Mouse (Mus musculus): ENCODE data around the gene Armc12.
"Not testable (repeated sequence)": the region's sequence is repeated elsewhere in the genome, so short reads cannot be mapped to it uniquely, and the experiment has no call there.

Gene Armc12

DNA sequence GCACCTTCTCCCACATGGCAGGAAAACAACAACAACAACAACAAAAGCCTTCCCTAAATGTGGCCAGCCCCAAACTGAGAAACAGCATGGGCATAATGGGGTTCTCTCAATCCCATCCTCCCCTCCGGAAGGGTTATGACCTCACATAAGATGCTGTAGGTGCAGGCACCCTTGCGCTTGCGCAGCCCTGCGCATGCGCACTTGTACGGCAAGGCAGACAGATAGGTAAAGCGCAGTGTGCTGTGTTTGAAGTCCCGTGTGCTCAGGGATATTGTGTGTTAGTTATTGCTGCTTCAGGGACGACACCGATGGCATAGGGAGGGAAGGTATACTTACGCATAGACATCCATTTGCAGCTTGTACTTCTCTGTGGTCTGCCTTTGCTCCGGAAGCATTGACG is 2.7 kb downstream of the Armc12 start:
- DNase-seq: no peak

DNA sequence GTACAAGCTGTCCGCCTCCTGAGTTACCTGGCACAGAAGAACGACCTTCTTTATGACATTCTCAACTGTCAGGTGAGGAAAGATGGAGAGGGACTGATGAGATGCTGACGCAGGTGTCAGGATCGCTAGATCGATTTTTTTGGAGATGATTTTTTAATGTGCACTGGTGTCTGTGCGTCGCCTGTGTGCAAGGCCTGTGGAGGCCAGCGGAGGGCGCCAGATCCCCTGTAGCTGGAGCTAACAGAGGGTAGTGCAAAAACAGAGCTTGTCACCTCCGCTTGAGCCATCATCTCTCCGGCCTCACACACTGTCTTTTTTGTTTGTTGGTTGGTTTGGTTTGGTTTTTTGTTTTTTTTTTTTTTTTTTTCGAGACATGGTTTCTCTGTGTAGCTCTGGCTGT is 7.3 kb downstream of the Armc12 start:
- no peak for DNase-seq

DNA sequence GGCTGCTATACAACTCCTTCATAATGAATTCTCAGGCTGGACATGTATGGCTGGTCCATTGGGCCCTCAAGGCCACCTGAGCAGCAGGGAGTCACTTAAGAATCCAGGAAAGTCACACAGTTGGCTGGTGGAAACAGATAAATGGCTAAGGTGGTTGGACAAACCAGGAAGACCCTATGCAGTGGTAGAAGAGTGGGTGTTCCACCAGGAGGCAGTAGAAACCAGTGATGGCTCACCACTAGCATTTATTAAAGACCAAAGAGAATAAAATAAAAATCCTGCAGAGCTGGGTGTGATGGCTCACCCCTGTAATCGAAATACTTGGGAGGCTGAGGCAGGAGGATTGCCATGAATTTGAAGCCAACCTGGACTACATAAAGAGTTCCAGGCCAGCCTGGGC is 16.3 kb downstream of the Armc12 start:
- DNase-seq: no peak

DNA sequence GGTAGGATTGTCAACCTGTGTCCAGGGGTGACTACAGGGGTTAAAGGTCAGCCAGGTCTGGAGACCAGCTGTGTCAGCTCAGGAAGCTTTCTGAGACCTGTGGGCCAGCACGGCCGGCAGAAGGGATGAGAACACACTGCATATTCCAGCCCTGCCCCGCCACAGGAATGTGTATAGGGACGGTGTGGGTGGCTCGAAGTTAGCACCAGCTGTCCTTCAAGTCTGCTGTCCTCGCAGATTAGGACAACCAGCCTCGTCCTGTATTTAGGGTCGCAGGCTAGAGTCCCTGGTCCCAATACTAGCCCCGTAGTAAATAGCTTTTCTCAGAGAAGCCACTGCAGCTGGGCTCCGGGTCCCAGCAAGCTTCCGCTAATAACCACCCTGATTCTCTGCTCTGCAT is 17.9 kb downstream of the Armc12 start:
- no peak for DNase-seq

DNA sequence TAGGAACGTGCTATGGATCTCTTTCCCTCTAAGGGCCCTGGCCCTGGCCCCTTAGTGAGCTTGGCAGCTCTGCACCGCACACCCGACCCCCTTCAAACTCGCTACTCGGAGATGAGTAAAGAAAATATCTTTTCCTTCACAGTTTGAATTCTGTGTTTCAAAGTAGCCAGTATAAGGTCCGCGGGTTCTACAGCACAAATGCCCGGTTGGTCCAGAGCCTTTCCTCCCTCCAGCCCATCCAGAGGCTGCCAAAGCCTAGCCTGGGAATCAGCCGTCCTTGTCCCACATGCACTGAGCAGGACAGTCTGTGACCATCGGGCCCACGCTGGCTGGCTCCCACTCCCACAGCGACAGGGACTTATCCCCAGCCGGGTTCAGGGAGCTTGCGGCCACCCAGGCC is 18.5 kb downstream of the Armc12 start, which contains the start of gene Clpsl2:
Gene Clpsl2 (plus strand): TSS at position 301 of the 400 bp plus-strand sequence.
- DNase-seq: no peak

DNA sequence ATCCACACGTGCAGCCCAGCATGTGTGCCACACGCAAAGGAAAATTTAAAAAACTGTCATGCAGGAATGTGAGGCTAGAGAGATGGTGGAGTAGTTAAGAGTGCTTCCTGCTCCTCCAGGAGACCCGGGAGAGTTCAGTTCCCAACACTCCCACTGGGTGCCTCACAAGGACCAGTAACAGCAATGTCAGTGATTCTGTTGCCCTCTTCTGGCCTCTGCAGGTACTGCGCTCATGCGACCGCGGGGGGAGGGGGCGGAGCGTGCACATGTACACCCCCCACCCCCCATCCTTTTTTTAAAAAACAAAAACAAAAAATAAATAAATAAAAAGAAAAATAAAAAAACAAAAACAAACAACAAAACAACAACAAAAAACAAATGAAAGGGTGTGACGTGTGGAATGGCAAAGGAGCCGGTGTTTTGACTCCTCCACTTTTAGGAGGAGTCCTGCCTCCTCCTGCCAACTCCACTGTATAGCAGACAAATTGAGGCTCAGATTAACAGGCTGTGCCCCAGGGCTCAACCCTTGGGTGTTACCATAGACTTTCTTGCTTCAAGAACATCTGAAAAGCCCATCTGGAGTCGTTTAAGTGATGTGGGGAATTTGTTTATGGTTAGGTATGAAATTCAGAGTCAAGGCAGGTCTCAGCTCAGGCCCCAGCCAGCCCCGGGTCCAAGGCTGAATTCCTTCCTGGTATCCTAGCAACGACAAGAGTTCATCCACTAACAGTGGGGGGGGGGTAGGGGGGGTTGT is 22.6 kb downstream of the Armc12 start:
- DNase-seq: peak; percentile 73

DNA sequence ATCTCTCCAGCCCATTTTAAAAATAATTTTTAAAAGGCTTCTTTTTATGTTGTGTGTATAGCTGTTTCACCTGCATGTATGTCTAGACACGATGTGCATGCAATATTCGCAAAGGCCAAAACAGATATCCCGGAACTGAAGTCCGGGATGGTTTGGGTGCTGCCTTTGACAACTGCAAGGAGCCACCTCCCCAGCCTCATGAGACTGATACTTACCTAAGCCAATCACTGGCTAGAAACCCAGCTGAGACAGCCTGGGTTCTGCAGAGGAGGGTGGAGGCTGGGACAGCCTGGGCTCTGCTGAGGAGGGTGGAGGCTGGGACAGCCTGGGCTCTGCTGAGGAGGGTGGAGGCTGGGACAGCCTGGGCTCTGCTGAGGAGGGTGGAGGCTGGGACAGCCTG is 23.4 kb downstream of the Armc12 start:
- not testable (repeated sequence) for DNase-seq

DNA sequence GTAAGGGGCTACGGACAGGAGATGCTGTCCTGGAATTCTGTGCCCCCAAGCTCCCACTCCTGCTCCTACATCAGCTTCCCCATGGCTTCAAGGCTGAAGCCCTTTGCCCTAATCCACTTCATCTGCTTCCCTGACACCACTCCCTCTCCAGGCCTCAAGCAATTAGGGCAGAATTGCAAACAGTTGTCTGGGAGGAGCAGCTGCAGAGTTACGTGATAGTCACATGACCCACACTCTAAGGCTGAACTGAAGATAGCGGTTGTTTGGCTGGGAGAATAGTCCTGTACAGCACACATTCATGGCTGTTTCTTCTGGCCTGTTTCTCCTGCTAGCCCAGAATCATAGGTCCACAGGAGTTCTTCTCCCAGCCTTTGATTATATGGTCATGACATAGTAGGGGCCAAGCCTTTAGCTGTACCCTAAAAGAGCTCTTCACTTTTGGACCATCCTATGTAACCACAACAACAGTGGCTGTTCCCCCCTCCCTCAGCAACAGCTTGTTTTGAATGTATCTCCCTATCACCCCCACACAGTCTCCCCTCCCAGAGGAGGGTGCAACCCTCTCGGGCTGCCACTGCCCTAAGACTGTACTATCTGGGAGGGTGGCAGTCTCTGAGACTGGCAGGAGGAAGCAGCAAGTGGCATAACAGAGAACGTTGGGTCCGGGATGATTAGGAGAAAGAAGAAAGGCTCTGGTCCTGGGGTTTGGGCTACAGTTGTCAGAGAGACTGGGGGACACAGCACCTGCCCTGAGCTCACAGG is 26.2 kb downstream of the Armc12 start:
- no peak for DNase-seq

DNA sequence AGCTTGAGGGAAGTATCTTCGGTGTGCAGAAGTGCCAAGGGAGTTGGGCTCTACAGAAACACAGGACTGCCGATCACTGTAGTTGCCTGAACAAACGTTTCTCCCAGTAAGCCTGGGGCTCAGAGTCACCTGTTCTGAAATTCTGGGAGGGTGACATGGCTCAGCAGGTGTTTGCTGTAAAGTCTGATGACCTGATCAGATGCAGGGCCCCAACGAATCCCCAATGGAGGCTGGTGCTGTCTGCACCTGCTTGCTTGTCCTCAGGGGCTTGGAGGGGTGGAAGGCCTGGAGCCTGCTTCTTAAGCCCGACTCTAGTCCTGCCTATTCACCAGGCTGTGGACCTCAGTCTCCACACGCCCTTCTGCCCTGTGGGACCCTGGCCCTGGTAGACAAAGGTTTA is 27.2 kb downstream of the Armc12 start:
- DNase-seq: no peak

DNA sequence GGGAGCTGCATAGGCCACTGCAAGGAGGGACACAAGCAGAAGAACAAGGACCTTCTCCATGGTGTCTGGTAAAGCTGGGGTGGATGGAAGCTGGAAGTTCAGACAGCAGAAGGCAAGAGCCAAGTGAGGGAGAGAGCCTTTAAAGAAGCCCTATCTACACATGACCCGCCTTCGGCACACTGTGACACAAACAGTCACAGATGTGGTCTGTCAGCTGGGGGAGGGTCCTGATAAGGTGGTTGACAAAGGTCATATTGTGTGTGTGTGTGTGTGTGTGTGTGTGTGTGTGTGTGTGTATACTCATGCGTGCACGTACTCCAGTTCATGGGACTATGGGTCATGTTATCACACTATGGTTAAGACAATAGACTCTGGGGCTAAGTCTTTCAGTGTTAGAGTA is 30.0 kb downstream of the Armc12 start, which contains the start of gene Clps:
Gene Clps (minus strand): TSS at position 169 of the 400 bp plus-strand sequence.
- DNase-seq: no peak

DNA sequence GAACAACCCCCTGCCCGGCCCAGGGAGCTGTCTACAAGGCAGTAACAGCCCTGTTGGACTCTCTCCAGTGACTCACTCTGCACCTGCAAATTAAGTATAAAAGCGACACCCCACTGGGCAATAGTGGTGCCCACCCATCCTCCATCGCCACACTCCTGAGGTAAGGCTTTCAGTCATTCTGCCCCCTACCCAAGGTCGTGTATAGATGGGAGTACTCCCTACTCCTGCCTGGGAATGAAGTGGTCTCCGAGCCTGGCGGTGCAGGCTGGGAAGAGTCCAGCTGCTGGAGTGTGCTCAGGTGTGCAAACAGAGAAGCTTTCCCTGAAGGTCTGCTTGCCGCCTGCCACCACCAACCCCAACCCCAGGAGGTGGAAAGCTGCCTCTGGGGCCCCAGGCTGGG is 31.0 kb downstream of the Armc12 start:
- no peak for DNase-seq

DNA sequence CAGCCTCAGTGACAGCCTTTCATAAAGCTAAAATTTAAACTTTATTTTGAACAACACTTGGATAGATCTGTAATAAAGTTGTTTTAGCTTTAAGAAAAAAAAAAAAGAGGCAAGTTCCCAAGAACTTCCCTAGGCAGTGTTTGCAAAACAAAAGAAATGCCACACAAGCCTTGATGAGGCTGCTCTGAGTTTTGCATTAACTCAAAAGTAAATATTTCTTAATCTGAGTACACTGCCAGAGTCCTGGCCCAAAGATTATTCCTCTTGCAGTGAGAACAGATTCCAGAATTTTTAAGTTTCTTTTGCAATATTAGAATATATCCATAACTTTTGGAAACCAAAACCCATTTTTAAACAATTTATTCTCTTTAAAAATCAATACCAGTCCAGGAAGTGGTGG is 34.6 kb downstream of the Armc12 start:
- no peak for DNase-seq

DNA sequence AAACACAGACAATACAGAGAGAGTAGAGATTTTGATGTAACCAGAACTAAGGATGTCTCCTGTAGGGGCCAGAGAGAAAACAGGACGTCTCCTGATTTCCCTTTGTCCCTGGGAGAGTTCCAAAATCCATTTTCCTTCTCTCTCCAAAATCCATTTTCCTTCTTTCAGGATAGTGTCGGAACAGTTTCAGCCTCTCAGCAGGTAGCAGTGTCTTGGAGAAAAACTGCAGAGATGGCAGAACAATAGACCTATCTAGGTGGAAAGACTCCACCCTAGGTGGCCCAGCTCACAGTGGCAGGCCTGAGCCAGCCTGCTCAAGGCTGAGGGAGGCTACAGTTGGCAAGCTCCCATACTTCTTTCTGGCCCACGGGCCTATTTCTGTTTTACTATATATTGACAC is 36.9 kb downstream of the Armc12 start:
- DNase-seq: no peak

DNA sequence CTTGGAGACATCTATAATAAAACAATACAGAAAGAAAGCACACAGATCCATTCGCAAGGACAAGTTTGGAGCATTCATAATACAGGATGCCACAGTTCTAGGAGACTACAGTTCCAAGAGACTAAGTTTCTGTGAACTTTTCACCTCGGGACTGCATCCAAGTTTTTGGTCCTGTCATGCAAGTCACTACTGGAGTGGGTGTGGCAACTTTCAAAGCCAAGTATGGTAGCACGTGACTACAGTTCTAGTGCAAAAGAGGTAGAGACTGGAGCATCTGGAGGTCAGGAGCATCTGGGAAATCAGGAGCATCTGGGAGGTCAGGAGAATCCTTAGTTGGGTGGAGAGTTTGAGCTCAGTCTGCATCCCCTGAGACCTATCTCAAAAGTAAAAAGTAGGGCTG is 41.3 kb downstream of the Armc12 start:
- DNase-seq: no peak

DNA sequence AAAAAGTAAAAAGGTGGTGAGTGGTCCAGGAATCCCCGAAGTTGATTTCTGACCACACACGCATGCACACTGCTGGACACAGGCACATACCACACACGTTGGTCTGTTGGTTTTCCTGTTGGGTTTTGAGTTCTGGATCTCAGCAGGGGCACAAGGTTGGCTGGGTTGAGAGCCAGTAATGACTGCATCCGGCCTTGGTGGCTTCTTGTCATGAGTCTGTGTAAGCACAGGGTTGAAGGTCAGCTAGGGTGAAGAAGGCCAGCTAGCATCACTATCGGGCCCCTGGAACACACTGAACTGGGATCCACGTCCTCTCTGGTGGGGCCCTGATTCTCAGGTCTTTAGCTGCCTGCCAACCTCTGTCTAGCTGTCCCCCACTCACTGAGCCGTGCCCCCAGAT is 41.9 kb downstream of the Armc12 start:
- DNase-seq: no peak

DNA sequence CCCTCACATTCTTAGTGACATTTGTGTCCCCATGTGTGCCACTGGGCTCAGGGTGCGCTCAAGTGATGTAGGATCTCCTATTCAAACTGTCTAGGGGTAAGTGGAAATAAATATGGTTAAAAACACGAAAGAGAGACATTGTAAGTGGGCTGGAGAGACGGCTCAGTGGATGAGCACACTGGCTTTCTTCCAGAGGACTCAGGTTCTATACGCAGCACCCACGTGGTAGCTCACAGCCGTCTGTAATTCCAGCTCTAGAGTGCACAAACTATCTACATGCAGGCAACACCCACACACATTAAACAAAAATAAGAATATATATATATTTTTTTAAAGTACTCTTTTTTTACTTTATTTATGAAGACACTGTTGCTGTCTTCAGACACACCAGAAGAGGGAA is 42.3 kb downstream of the Armc12 start:
- no peak for DNase-seq

DNA sequence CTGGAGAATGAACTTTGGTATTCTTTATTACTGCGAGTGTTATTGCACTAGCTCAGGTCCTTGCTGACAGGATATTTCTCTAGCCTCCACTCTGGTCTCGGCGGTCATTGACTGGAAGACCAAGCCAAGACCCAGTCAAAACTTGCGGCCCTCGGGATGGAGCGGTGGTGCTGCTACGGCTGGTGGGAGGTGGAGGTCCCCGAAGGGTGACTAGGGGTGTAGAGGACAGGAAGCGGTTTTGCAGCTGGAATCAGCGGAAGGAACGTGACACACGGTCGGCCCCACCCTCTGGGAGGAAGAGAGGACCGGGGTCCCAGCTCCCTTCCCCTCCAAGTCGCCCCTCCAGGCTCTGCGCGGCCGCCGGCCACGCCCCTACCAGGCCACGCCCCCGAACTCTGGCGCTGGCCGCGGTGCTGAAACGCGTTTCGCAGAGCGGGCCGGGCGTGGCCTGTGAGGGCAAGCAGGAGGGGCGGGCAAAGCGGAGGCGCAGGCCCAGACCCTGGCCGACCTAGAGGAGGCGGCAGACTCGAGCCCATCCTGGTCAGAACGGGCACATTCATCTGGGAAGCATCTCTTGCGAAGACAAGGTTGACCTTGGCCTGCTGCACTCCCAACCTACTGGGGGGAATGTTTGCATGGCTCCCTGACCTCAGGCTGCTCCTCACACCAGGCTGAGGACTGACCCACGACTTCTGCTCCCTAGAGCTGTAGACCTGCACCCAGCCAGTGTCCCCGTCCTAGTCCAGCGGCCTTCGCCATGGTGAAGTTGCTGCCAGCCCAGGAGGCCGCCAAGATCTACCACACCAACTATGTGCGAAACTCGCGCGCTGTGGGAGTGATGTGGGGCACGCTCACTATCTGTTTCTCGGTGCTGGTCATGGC is 44.9 kb downstream of the Armc12 start, which contains the start of gene Lhfpl5:
Gene Lhfpl5 (plus strand): TSS at position 398 of the 882 bp plus-strand sequence.
- peak; percentile 47 for DNase-seq

DNA sequence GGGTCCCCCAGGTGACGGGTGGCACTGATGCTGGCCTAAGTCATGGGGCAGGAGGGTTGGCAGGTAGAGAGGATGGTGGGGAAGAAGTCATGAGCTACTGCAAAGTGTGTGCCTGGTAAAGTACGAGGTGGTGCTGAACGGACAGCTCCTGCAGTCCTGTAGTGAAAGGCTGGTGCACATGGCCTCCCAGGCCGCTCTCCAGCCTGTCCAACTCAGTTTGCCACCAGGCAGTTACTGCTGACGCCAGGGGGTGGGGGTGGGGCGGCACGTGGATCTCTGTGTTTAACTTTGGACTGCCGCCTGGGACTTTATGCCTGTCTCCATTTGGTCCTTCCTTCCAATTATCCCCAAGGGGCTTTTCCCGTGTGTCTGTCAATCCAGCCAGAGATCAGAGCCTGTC is 49.8 kb downstream of the Armc12 start:
- peak; percentile 79 for DNase-seq

DNA sequence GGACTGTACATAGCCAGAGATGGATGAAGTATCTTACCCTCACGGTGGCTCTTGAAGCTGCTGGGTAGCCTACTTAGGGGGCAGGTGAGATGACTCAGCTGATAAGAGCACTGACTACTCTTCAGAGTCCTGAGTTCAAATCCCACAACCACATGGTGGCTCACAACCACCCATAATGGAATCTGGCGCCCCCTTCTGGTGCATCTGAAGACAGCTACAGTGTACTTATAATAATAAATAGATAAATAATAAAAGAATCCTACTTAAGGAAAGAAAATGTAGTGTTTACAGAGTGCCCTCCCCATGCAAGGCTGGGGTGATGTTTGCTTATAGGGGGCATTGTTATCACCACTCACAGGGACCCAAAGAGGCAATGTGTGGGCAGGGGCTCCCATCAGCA is 50.5 kb downstream of the Armc12 start:
- no peak for DNase-seq

DNA sequence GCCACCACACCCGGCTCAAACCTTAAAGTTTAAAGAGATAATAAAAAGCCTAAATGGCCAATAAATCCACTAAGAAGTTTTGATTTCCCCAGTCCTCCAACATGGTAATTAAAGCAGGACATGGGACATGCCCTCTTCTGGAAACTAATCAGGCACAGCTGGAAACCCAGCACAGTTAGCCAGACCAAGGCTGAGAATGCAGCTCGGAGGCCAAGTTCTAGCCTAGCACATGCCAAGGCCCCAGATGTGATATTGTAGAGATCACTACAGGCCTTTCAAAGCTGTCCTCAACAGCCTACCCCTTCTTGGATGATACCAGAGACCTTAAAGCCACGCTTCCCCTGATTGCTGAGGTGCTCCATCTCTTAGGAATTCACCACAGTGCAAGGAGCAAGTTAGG is 55.9 kb downstream of the Armc12 start:
- peak; percentile 24 for DNase-seq

DNA sequence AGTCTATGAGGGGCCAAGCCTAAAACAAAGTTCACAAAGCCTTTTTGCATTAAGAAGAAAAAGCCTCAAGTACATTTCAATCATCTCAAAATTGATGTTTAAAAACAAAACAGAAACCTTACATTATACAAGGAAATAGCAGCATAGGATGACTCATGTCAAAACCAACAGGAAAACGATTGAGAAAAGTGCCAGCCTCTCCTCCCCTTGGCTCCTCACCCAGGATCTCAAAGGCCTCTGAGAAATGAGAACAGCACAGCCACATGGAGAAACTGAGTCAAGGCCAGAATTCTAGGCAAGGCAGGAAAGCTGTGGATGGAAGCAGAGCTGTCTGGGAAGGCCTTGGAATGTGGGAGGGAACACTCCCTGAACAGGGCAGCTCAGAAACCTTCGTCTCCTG is 58.0 kb downstream of the Armc12 start:
- DNase-seq: no peak

Data from kidney, postnatal 14 days (tissue).